Mouse (Mus musculus) MEL (cell line): ENCODE measurements at regions not wholly inside any gene's neighbourhood (a gene's known extent, or its start where the extent isn't known, plus 50 kb on each side); places are given as distances from the start of the nearest gene placed in this dataset.

ENCODE experiments used
- EP300 ChIP-seq, 2 experiments: IDR thresholded peaks; 2 replicates each; pipeline ENCODE4 v1.6.1; 2011; ENCODE audit warnings: improper control_type of control experiment in 2 of 2, low read length in 2 of 2, low read depth in 1 of 2, mild to moderate bottlenecking in 1 of 2
- POLR2A ChIP-seq, 2 experiments: IDR thresholded peaks; 2 replicates each; pipeline ENCODE4 v1.6.1; 2011 to 2012; ENCODE audit warnings: low read length in 2 of 2, mild to moderate bottlenecking in 2 of 2, control low read depth in 1 of 2, improper control_type of control experiment in 1 of 2, low read depth in 1 of 2, moderate library complexity in 1 of 2; ENCODE audit not compliant: control insufficient read depth in 1 of 2, insufficient read depth in 1 of 2, poor library complexity in 1 of 2

GRCm38 (mm10) chr6:50976973-50977372 lies 322.7 kb upstream of the Npvf start:
- TF ChIP-seq EP300 (IDR thresholded peaks at IDR 0.05; ENCODE audit: low read depth in 1 of 2, low read length in 2 of 2) = no peak
- TF ChIP-seq POLR2A (IDR thresholded peaks at IDR 0.05; ENCODE audit: control insufficient read depth in 1 of 2, insufficient read depth in 1 of 2, low read depth in 1 of 2, low read length in 2 of 2, poor library complexity in 1 of 2) = no peak
